Mouse (Mus musculus): ENCODE measurements around the gene Olfr420. TPM values are rescaled to one million over a fixed set of nuclear protein-coding genes. Genes with fewer than 3 reads are reported as not detected.

Olfr420 gene
- not detected in 2 replicates for polyA plus RNA-seq (2015; fragmentation: Nextera tagmentation; extraction: Ambion mirVana)

DNA sequence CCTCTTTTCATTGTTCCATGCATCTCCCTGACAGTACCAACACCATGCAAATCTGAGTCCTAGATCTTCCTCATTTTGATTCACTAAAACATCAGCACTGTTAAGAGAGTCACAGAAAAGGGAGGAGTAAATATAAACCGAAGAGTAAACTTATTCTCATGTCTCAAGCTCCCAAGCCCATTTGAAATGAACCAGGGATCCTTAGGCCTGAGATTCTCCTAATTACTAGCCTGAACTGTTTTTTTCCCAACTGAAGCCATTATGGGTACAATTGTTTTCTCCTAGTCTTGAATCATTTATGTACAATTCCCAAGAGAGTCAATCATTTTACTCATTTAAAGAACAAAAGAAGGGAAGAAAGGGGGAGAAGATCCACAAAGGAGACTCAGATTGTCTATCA is at the start of gene Olfr420:
Olfr420 (plus strand) TSS at position 301 of the 400 bp plus-strand sequence.
- no peak for ATAC-seq
- no peaks in the 10 kb centered on the region for H3K4me1 ChIP-seq (ENCODE audit: control insufficient read depth, insufficient read depth, low read length)
- H3K9me3 ChIP-seq (ENCODE audit: control insufficient read depth, low read length) = no peaks in the 10 kb centered on the region
- no peaks in the 10 kb centered on the region for H3K36me3 ChIP-seq (ENCODE audit: control insufficient read depth, insufficient read depth, low read length)
- no peak within 1 kb of the TSS for H3K4me3 ChIP-seq (ENCODE audit: low read length)
- 91% methylated on average over 1 of the region's 1 CpGs for WGBS
- H3K4me2 ChIP-seq (ENCODE audit: low read depth, low read length) = no peak within 1 kb of the TSS
- no peak within 1 kb of the TSS for H3K27ac ChIP-seq (ENCODE audit: low read length)
- no peaks in the 10 kb centered on the region for H3K27me3 ChIP-seq (replicated peaks; ENCODE audit: control insufficient read depth, insufficient read depth, low read length)
- no peak within 1 kb of the TSS for H3K9ac ChIP-seq (ENCODE audit: low read depth, low read length)

DNA sequence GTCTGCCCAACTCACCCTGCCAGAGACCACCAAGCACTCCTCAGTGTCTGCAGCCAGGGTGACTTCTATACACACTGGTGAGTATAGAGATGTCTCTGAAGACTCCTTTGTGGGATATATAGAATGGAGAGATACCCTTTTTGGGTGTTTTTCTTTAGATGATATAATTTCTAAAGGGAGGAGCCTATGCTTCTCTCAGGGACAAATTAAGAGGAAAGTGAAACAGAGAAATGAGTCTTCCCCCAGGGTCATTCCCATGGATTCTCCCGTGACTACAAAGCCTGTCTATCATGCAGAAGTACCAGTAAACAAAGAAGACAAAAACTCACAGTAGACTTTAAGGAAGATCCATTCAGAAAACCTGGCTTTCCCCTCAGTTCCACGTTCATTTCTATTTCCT is 34.4 kb upstream of the Olfr420 start, which contains the start of gene Olfr231:
Olfr231 (minus strand) TSS at position 101 of the 400 bp plus-strand sequence.
- Histone ChIP-seq H3K4me2 (ENCODE audit: low read depth, low read length) (no peak within 1 kb of the TSS), H3K9me3 (ENCODE audit: control insufficient read depth, low read length) (no peaks in the 10 kb centered on the region), H3K27ac (ENCODE audit: low read length) (no peak within 1 kb of the TSS), H3K9ac (ENCODE audit: low read depth, low read length) (no peak within 1 kb of the TSS), H3K36me3 (ENCODE audit: control insufficient read depth, insufficient read depth, low read length) (no peaks in the 10 kb centered on the region), H3K4me1 (ENCODE audit: control insufficient read depth, insufficient read depth, low read length) (no peaks in the 10 kb centered on the region), H3K4me3 (ENCODE audit: low read length) (no peak within 1 kb of the TSS), H3K27me3 (replicated peaks; ENCODE audit: control insufficient read depth, insufficient read depth, low read length) (no peaks in the 10 kb centered on the region)
- ATAC-seq = no peak
- 55% methylated on average over 2 of the region's 2 CpGs for WGBS

DNA sequence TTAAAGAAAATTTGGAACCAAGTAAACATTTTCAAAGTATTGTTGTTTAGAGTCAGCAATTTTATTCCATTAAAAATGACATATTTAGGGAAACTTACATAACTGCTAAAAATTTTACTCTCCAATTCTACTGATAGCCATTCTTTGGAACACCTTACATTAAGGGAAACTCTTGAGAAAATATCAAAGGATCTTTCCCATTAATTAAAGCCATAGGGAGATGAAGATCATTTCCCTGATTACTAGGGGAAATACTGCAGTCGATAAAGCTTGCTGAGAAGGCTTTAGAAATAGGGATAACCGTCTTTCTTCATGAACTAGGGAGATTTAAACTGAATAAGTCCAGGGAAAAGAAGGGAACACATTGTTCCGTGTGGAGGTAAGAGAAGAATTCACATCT is 24.2 kb upstream of the Olfr420 start, which contains the start of gene Olfr424:
Olfr424 (plus strand) TSS at position 301 of the 400 bp plus-strand sequence.
- Histone ChIP-seq H3K27me3 (replicated peaks; ENCODE audit: control insufficient read depth, insufficient read depth, low read length) (no peaks in the 10 kb centered on the region), H3K36me3 (ENCODE audit: control insufficient read depth, insufficient read depth, low read length) (no peaks in the 10 kb centered on the region), H3K4me3 (ENCODE audit: low read length) (no peak within 1 kb of the TSS), H3K9me3 (ENCODE audit: control insufficient read depth, low read length) (no peaks in the 10 kb centered on the region), H3K4me2 (ENCODE audit: low read depth, low read length) (no peak within 1 kb of the TSS), H3K9ac (ENCODE audit: low read depth, low read length) (no peak within 1 kb of the TSS), H3K4me1 (ENCODE audit: control insufficient read depth, insufficient read depth, low read length) (no peaks in the 10 kb centered on the region), H3K27ac (ENCODE audit: low read length) (no peak within 1 kb of the TSS)
- no peak for ATAC-seq
- WGBS = 77% methylated on average over 3 of the region's 3 CpGs

DNA sequence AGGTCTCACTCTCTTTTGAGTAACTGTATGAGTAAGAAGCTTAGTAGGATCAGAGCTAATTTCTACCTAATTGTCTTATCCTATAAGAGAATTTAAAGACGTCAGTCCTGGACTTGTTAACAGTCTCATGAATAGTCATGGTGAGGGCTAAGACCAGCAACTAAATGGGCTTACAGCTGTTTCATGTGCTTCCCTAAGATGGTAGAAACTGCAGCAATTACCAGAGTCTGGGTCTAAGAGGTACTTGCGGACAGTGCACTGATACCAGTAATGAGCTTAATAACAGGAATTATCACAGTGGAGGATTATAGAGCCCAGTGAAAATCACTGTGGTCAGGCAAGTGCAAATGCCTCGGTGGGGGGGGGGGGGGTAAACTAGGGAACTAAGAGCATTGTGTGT is 23.4 kb upstream of the Olfr420 start:
- WGBS = 84% methylated on average over 3 of the region's 3 CpGs

DNA sequence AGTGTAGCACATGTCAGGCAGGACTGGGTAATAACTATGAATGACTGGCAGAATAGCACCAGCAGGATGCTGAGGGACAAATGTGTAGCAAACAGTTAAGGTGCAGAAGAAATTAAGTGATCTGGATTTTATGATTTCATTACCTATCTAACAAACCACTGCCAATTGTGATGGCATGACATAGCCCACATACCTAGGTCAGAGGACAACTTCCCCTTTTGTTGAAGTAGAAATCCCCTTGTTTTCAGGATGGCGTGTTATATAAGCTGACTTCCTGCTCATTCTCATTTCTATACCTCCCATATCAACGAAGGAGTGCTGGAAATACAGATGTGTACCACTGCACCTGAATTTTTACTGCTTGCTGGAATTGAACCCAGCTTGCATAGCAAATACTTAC is 14.0 kb upstream of the Olfr420 start:
- ATAC-seq = no peak
- Histone ChIP-seq H3K9ac (ENCODE audit: low read depth, low read length) (no peak overlapping the region), H3K27me3 (replicated peaks; ENCODE audit: control insufficient read depth, insufficient read depth, low read length) (no peaks in the 10 kb centered on the region), H3K4me2 (ENCODE audit: low read depth, low read length) (no peak overlapping the region), H3K4me3 (ENCODE audit: low read length) (no peak overlapping the region), H3K9me3 (ENCODE audit: control insufficient read depth, low read length) (no peaks in the 10 kb centered on the region), H3K36me3 (ENCODE audit: control insufficient read depth, insufficient read depth, low read length) (no peaks in the 10 kb centered on the region), H3K4me1 (ENCODE audit: control insufficient read depth, insufficient read depth, low read length) (no peaks in the 10 kb centered on the region), H3K27ac (ENCODE audit: low read length) (no peak overlapping the region)
- WGBS = 69% methylated on average over 2 of the region's 2 CpGs

More for the DNA sequence above, 23.4 kb upstream of the Olfr420 start:
- no peaks in the 10 kb centered on the region for H3K36me3 ChIP-seq (ENCODE audit: control insufficient read depth, insufficient read depth, low read length)
- H3K27ac ChIP-seq (ENCODE audit: low read length) = no peak overlapping the region
- H3K9ac ChIP-seq (ENCODE audit: low read depth, low read length) = no peak overlapping the region
- H3K4me3 ChIP-seq (ENCODE audit: low read length) = no peak overlapping the region
- H3K4me1 ChIP-seq (ENCODE audit: control insufficient read depth, insufficient read depth, low read length) = no peaks in the 10 kb centered on the region
- ATAC-seq = no peak
- H3K9me3 ChIP-seq (ENCODE audit: control insufficient read depth, low read length) = no peaks in the 10 kb centered on the region
- no peaks in the 10 kb centered on the region for H3K27me3 ChIP-seq (replicated peaks; ENCODE audit: control insufficient read depth, insufficient read depth, low read length)
- no peak overlapping the region for H3K4me2 ChIP-seq (ENCODE audit: low read depth, low read length)

DNA sequence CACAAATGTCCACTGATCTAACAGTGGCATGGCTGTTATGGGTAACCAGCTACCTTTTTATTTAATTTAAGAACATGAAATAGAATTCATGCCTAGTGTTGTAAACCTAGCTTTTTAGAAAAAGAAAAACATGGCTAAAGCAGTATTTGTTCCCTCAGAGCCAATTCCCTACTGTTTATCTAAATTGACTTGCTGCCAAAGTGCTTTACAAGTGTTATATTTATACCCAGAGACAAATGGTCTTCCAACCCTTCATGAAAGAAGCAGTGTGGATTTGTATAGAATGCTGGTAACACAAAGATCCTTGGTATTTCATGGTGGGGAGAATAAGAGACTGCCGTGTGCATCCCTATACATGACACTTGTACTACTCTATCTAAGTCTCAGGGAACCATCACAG is 8.7 kb upstream of the Olfr420 start:
- H3K4me3 ChIP-seq (ENCODE audit: low read length) = no peak overlapping the region
- 73% methylated on average over 1 of the region's 1 CpGs for WGBS
- H3K27ac ChIP-seq (ENCODE audit: low read length) = no peak overlapping the region
- H3K27me3 ChIP-seq (replicated peaks; ENCODE audit: control insufficient read depth, insufficient read depth, low read length) = no peaks in the 10 kb centered on the region
- no peak overlapping the region for H3K9ac ChIP-seq (ENCODE audit: low read depth, low read length)
- H3K4me1 ChIP-seq (ENCODE audit: control insufficient read depth, insufficient read depth, low read length) = no peaks in the 10 kb centered on the region
- ATAC-seq = no peak
- H3K36me3 ChIP-seq (ENCODE audit: control insufficient read depth, insufficient read depth, low read length) = no peaks in the 10 kb centered on the region
- H3K4me2 ChIP-seq (ENCODE audit: low read depth, low read length) = no peak overlapping the region
- no peaks in the 10 kb centered on the region for H3K9me3 ChIP-seq (ENCODE audit: control insufficient read depth, low read length)

DNA sequence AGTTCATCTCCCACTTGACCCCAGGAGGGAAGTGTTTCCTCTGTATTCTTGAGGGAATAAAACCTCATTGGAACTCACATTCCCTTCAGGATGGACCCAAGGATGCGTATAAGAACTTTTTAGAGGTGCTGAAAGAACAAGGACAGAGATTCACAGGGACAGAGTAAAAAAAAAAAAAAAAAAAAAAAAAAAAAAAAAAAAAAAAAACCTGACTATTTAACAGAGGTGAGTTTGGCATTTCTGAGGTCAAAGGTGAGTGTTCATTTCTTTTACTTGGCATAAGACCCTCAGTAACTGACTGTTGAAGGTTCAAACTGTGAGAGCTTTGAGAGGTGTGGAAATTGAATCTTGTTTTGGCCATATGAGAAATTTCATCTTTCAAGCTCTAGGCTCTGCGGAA is 6.1 kb upstream of the Olfr420 start:
- no peaks in the 10 kb centered on the region for H3K36me3 ChIP-seq (ENCODE audit: control insufficient read depth, insufficient read depth, low read length)
- no peaks in the 10 kb centered on the region for H3K9me3 ChIP-seq (ENCODE audit: control insufficient read depth, low read length)
- no peak overlapping the region for H3K27ac ChIP-seq (ENCODE audit: low read length)
- H3K4me2 ChIP-seq (ENCODE audit: low read depth, low read length) = no peak overlapping the region
- no peaks in the 10 kb centered on the region for H3K4me1 ChIP-seq (ENCODE audit: control insufficient read depth, insufficient read depth, low read length)
- WGBS = 82% methylated on average over 2 of the region's 2 CpGs
- H3K9ac ChIP-seq (ENCODE audit: low read depth, low read length) = no peak overlapping the region
- no peak for ATAC-seq
- H3K4me3 ChIP-seq (ENCODE audit: low read length) = no peak overlapping the region
- no peaks in the 10 kb centered on the region for H3K27me3 ChIP-seq (replicated peaks; ENCODE audit: control insufficient read depth, insufficient read depth, low read length)

DNA sequence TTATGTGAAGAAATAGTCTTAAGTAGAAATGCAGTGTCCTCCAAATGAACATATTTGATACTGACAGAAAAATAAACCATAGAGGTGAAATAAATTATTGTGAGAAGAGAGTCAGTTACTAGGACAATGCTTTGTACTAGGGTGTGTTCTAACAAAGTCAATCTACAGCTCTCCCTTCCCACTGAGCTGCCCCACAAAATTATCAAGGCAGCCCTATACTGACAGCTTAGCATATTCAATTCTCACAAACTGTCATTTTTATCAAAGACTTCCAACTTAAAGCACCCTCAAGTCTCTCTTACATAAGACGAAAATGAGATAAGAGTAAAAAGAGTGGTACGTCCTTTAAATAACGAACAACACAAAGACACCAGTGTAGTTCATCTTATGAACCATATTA is 2.2 kb downstream of the Olfr420 start:
- no peaks in the 10 kb centered on the region for H3K36me3 ChIP-seq (ENCODE audit: control insufficient read depth, insufficient read depth, low read length)
- no peak overlapping the region for H3K4me2 ChIP-seq (ENCODE audit: low read depth, low read length)
- H3K9me3 ChIP-seq (ENCODE audit: control insufficient read depth, low read length) = no peaks in the 10 kb centered on the region
- no peaks in the 10 kb centered on the region for H3K27me3 ChIP-seq (replicated peaks; ENCODE audit: control insufficient read depth, insufficient read depth, low read length)
- no peak overlapping the region for H3K4me3 ChIP-seq (ENCODE audit: low read length)
- no peak overlapping the region for H3K27ac ChIP-seq (ENCODE audit: low read length)
- H3K9ac ChIP-seq (ENCODE audit: low read depth, low read length) = no peak overlapping the region
- ATAC-seq = no peak
- H3K4me1 ChIP-seq (ENCODE audit: control insufficient read depth, insufficient read depth, low read length) = no peaks in the 10 kb centered on the region
- 88% methylated on average over 3 of the region's 3 CpGs for WGBS

DNA sequence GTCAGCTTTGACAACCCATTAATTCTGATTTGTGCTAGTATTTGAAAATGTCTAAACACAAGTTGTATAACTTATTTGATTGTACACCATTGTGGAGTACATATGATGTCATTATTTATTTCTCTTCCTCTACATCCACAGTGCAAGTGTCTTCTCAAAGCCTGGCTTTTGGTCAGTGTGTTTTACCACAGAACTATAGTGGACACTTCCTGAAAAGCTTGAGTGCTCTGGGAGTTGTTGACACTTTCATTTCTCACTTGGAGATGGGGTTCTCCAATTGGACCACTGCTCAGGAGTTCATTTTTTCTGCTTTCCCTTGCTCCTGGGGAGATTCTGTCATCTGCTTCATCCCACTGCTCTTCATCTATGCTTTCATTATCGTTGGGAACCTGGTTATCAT is 3.1 kb downstream of the Olfr420 start:
- H3K27ac ChIP-seq (ENCODE audit: low read length) = no peak overlapping the region
- H3K4me2 ChIP-seq (ENCODE audit: low read depth, low read length) = no peak overlapping the region
- no peaks in the 10 kb centered on the region for H3K36me3 ChIP-seq (ENCODE audit: control insufficient read depth, insufficient read depth, low read length)
- no peak overlapping the region for H3K9ac ChIP-seq (ENCODE audit: low read depth, low read length)
- no peaks in the 10 kb centered on the region for H3K4me1 ChIP-seq (ENCODE audit: control insufficient read depth, insufficient read depth, low read length)
- no peaks in the 10 kb centered on the region for H3K9me3 ChIP-seq (ENCODE audit: control insufficient read depth, low read length)
- H3K4me3 ChIP-seq (ENCODE audit: low read length) = no peak overlapping the region
- no peak for ATAC-seq
- H3K27me3 ChIP-seq (replicated peaks; ENCODE audit: control insufficient read depth, insufficient read depth, low read length) = no peaks in the 10 kb centered on the region
- WGBS = 83% methylated on average over 1 of the region's 1 CpGs

DNA sequence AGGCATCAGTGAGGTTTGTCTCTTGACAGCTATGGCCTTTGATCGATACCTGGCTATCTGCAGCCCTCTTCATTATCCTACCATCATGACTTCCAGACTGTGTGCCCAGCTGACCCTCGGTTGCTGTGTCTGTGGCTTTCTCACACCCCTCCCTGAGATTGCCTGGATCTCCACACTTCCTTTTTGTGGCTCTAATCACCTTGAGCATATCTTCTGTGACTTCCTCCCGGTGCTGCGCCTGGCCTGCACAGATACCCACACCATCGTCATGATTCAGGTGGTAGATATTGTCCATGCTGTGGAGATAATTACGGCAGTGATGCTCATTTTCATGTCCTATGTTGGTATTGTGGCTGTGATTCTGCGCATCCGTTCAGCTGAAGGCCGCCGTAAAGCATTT is 3.7 kb downstream of the Olfr420 start:
- Histone ChIP-seq H3K4me3 (ENCODE audit: low read length) (no peak overlapping the region), H3K9ac (ENCODE audit: low read depth, low read length) (no peak overlapping the region), H3K4me1 (ENCODE audit: control insufficient read depth, insufficient read depth, low read length) (no peaks in the 10 kb centered on the region), H3K27me3 (replicated peaks; ENCODE audit: control insufficient read depth, insufficient read depth, low read length) (no peaks in the 10 kb centered on the region), H3K4me2 (ENCODE audit: low read depth, low read length) (no peak overlapping the region), H3K27ac (ENCODE audit: low read length) (no peak overlapping the region), H3K36me3 (ENCODE audit: control insufficient read depth, insufficient read depth, low read length) (no peaks in the 10 kb centered on the region), H3K9me3 (ENCODE audit: control insufficient read depth, low read length) (no peaks in the 10 kb centered on the region)
- WGBS = 92% methylated on average over 10 of the region's 10 CpGs
- no peak for ATAC-seq
